Mouse (Mus musculus): Measurements from ENCODE around the gene Sap30. TPM values are rescaled to one million over a fixed set of nuclear protein-coding genes. Genes with fewer than 3 reads are reported as not detected.
A peak's percentile ranks its signal among the peaks of the same experiment; 100 is the strongest.
"Not testable (repeated sequence)": the region's sequence is repeated elsewhere in the genome, so short reads cannot be mapped to it uniquely, and the experiment has no call there.

The Sap30 gene
- total RNA-seq, 2 experiments from 2014 or later = 34.0 to 37.4 TPM

DNA sequence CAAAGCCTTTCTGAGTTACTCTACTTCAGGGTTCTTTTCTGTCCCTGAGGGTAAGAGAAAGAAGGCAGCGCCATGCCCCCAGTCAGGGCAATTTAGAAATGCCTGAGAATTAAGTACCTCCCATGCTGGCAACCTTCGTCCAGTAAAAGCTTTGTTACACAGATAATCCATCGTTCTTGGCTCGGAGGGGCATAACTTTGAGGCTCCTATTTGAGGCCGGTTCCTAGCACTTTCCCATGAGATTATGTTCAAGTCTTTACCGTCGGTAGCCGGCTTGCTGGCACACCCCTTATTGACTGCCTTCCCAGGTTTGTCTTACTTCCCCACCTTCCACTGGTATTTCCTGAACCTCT, 10.8 kb upstream of the Sap30 start:
- no peak for DNase-seq

DNA sequence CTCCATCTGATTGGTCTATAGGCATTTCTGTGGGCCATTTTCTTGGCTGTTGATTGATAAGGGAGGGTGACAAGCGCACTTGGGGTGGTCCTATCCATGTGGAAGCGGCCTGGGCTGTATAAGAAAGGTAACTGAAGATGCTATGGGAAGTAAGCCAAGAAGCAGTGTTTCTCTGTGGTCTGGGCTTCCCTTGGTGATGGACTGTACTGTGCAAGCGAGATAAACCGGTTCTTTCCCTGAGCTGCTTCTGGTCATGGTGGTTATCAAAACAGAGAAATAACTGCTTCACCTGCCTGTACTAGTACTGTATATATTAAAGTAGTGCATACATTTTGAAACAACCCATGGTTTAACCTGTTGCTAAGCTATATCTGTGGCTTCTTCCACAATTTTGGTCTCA, 4.2 kb upstream of the Sap30 start:
- DNase-seq = no peak

DNA sequence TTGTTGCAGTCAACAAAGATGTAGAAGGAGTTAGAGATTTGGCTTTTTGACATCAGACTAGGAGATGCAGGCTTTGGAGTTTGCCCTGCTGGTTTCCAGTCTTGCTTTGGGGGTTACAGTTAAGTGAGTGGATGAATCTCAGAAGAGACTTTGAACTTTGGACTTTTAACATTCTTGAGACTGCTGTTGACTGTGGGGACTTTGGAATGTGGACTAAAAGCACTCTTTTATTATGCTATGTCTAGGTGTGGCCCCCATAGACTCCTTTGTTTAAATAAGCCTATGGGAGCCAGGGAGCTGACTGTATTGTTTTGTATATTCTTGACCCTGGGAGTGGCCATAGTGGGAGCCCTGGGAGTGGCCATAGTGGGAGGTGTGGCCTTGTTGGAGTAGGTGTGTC, 2.2 kb upstream of the Sap30 start:
- no peak for DNase-seq

DNA sequence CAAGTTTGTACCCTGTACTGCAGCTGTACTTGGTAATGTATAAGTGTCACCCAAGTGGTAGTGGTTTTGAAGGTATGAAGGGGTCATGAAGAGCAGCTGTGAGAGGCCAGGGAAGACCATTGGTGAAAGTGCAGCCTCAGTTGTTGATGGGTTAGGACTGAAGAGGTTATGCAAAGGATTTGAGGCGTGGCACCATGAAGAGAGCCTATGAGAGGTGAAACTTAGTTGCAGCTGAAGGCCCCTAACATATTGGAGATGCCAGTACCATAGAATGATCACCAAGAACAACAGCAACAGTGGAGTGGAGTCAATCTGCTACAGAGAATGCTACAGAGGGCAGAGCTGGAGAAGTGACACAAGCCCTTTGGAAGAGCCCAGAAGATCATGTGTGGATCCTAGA, 1.7 kb upstream of the Sap30 start:
- DNase-seq = no peak

DNA sequence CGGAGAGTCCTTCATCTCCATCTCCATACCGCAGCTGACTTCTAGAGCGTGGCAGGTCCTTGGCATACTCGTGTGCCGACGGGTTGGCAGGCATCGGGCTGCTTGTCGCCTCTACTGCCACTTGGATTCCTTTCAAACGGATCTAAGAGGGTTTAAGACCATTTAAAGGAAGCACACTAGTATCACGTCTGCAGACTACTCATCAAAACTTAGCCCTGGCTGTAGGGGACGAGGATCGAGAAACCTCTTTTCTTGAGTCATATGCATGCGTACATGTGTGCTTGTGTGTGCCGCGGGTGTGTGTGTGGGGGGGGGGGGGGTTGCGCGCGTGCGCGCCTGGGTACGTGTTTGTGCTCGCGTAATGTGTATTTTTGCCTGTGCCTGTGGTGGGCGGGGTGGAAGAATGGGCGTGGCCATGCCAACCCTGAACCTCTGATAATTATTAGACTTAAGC, 679 bp upstream of the Sap30 start:
- peak; percentile 68 for DNase-seq

DNA sequence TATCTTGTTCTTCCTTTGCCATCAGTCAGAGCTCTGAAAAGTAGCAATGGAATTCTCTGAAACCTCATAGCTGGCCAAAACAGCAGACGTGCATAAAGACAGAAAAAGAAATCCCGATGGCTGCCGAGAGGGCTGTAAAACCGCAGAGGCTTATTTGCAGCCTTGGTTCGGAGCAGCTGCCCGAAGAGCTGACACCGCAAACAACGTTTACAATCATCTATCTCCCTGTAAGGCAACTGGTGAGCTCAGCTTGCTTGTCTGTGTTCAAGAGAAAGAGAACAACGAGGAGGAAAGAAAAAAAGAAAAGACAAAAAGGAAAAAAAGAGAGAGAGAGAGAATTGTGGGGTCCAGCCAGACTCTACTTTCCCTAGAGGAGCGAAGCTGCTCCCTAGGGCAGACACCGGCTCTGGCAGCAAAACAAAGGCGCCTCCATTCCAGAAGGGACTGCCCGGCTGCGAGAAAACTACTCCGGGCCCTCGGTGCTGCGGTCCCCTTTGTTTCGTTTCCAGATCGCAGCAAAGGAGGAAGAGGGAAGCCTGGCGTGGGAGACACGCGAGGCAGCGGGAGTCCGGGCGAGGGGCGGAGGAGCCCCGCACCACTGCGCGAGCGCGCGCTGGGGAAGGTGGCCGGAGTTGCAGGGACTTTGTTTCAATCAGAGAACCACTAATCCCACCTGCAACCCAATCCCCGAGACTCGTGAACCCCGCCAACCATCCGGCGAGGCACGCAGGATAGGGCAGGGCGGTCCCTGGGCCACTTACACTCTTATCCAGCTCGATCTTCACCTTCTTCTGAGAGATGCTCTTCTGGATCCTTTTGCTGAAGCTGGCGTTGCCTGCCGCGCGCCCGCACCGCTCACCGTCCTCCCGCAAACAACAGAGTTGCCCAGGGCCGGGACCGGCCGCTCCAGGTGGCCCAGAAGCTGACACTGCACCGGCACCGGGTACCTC, 894 bp downstream of the Sap30 start:
- DNase-seq = peak; percentile 52

DNA sequence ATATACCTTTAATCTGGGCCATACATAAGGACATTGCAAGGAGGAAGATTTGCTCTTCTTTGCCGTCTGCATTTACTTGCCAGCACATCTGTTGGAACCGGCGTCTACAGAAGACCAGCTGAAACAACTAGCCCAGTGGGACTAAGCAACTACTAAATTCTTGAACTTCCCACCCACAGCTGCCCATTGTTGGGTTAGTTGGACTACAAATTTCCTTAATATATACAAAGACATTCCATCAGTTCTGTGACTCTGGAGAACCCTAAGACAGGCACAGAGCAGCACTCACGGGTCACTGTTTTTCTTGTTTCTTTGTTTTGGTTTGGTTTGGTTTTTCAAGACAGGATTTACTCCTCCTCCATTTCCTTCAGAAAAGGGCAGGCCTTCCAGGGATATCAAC, 7.1 kb downstream of the Sap30 start:
- DNase-seq = no peak

DNA sequence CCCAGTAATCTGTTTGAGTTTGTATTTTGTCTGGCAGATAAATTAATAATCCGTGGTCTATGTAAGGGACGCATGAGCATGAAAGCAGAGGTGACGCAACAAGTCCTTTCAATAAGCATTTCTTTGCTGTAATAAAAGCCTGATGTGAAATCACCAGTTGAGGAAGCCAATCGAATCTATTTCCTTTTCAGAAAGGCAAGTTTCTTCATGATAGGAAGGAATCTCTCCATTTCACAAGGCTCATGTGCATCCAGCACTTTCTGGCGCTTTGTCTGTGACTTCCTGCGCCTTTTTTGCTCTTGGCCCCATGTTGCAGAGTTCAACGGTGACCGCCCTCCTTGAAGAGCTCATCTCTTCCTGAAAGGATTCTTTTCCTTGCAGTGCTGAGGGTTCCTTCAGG, 8.0 kb downstream of the Sap30 start:
- DNase-seq = no peak

DNA sequence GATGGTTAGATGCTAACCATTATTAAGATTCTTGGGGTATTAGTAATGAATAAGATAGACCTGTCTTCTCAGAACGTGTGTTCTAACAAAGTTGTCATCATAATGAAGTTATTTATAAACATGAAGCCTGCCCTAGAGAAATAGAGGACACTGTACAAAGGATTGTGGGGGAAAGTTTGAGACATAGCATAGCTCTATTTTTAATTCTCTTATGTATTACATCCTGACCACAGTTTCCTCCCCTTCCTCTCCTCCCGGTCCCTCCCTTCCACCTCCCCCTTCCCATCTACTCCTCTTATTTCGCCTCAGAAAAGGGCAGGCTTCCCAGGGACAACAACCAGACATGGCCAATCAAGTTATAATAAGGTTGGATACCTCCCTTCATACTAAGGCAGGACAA, 9.3 kb downstream of the Sap30 start:
- DNase-seq = peak; percentile 18

DNA sequence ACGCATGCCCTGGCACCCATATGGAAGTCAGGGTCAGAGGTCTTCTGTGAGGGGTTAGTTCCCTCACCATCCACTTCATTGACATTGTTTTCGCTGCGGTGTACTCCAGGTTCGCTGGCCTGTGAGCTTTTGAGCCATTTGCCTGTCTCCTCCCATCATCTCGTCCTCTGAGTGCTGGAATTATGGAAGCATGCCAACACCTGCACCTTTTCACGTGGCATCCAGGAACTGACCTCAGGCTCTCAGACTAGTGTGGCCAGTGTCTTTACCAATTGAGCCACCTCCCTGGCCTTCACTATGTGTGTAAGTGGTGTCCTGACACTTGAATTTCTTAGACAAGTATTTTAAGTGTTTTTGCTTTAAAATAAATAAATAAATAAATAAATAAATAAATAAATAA, 13.9 kb downstream of the Sap30 start:
- no peak for DNase-seq

DNA sequence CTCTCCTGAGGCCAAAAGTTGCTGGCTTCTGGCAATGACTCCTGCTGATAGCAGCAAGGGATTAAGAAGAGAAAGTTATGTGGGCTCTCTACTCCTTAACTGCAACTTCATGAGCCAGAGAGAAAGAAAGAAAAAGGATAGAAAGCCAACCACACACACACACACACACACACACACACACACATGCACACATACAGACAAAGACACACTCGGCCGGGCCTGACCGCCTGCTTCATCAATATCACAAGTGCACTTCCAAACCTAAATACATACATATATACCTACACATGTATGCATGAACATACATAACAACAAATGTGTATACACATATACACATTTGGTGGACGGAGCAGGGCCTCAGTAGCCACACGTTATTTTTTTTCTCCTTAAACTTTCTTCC, 16.8 kb downstream of the Sap30 start:
- DNase-seq = no peak

DNA sequence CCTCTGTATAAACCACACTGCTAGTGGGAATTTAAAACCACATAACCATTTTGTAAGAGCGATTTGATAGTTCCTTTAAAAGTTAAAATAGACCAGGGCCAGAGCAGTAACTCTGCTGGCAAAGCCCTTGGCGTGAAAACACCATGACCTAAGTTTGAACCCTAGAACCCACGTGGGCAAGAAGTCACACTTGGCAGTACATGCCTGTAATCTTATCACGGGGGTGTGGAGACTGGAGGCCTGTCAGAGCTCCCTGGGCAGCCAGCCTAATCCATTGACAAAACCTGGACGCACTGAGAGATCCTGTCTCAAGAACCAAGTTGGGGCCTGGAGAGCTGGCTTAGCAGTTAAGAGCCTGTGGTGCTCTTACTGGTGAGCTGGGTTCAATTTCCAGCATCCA, 19.0 kb downstream of the Sap30 start:
- DNase-seq = peak; percentile 88

DNA sequence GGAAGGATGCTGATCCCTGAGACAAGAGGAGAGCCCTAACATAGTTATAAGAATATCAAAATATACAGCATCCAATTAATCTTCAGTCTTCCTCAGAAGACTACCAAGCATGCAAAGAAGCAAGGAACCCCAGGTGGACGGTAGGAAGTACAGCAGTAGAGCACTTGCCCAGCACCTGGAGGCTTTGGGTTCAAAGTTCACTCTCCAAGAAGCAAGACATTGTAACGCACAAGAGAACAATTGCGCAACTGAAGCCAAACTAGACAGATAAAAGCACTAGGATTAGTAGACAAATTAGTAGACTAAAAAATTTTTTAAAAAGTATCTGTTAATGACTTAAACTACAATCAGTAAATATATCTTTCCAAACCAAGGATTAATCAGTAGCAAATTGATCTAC, 23.9 kb downstream of the Sap30 start:
- DNase-seq = no peak

DNA sequence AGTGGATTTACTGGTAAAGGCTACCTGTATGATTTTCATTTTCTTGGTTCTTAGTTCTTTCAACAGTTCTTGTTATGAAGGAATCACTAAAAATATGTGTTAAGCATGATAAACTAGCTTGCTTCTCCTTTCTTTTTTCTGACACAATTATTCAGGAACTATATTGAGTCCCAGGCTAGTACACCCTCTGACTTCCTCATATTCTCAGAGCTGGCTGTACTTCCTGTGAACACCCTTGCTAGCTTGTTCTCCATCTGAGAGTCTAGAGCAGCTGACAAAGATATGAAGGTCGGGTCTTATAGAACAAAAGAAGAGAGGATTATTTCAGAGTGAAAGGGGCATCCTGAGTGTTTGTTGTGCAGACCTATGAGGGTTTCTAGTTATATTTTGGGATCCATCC, 24.8 kb downstream of the Sap30 start:
- DNase-seq = no peak

DNA sequence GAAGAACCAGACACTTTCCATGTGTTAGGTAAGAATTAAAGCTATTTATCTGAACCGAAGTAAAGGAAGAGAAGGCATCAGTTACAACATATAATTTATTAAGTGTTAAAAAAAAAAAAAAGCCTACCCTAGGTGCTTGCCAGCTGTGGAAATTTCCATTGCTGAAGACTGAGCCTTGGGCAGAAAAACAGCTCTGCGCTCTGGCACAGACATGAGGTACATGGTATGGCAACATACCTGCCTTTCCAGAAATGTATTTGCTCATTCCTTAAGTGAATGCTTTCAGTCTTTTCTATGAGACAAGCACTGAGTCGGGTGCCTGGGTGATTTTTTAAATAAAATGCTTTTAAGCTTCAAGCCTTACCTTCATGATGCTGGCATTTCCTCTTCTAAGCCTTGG, 29.7 kb downstream of the Sap30 start:
- no peak for DNase-seq

DNA sequence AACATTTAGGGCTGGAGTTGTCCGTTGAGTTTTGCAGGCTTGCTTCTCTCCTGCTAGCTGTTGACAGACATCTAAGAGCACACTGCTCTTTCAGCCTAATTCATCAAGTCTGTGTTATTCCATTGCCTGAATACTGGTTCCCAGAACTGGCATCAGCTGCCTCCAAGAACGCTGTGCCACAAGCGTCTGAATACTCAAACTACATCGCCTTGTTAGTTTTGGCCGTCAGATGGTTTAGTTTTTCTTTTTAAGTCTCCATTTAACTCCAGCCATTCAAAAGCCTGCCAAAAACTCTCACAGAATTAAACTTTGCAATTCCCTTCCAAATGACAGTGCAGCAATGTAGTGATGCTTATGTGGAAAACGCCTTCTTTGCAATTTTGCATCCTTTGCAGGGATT, 30.5 kb downstream of the Sap30 start:
- no peak for DNase-seq

DNA sequence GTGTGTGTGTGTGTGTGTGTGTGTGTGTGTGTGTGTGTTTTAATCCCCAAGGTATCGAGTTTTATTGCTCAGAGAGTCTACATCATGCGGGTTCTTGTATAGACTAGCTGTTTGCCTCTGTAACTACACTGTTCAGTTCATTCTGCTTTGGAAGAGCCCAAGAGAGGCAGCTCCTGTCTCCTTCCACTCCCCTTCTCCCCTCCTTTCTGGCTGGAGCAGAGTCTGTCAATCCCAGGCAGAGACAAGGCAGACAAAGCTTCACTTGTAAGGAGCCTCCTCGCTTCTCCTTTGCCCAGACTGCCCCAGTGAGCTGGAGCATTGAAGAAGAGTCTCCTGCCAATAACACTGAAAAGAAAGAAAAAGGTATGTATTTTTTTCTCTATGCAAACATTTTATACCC, 31.9 kb downstream of the Sap30 start, which contains the start of gene Scrg1:
Gene Scrg1, plus strand, starts transcription at position 159 of the 400 bp plus-strand sequence.
- DNase-seq = no peak

DNA sequence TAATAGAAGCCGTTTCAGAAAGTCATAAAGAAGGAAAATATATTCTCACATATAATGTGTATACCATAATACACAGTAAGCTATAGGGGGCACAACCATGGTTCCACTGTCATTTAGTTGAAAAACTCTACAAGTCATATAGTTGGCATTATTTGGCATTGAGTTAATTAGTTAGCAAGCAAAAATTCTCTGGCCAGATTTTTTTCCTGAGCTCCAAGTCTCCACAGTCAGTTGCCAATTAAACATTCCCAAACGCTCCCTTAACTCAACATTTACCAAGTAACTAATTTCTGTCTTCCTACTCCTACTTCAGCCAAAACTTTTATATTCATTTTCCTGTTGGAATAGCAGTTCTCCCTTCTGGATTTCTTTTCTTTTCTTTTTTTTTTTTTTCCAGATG, 34.3 kb downstream of the Sap30 start:
- DNase-seq = no peak

DNA sequence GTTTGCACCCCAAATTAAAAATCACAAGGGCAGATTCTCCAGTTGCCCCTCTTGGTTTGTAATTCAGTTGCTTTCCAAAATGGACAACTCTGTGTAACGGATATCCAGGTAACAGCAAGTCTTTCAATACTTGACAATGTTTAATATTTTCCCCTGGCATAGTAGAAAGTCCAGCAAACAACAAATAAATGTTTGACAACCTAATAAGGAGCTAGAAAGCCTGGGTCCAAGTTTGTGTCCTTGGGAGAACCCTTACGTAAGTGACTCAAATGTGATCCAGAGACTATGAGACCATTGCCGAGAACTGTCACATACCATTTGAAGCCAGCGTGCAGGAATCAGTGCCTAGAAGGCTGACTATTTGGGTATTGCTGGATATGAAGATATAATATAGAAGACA, 35.8 kb downstream of the Sap30 start:
- no peak for DNase-seq

DNA sequence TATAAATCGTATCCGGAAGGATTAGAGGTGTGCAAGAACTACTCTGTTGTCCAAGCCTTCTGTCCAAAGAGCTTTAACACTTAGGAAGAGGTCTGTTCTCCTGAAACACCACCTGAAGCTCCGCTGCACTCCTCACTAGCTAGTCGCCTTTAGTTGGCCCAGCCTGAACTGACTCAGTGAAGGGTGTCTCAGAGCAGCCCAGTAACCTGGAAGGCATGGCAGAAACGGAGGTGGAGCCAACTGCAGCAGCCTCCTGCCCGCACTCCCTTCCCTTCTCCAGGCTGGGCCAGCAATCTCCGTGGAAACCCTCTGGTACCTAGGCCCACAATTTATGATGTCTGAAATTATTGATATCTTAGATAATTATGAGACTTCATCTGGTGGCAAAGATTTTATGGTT, 36.9 kb downstream of the Sap30 start:
- DNase-seq = no peak

DNA sequence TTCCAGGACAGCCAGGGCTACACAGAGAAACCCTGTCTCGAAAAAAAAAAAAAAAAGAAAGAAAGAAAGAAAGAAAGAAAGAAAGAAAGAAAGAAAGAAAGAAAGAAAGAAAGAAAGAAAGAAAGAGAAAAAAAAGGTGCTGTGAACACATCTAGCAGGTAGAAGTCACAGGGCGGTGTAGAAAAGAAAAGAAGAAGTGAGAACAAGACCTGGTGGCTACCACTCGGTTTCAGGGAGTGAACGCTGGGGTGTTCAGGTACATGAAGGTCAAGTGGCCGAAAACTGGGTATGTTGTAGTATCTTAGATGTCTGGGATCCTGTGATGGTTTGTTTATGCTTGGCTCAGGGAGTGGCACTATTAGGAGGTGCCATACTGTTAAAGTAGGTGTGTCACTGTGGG, 41.8 kb downstream of the Sap30 start:
- DNase-seq = not testable (repeated sequence)

DNA sequence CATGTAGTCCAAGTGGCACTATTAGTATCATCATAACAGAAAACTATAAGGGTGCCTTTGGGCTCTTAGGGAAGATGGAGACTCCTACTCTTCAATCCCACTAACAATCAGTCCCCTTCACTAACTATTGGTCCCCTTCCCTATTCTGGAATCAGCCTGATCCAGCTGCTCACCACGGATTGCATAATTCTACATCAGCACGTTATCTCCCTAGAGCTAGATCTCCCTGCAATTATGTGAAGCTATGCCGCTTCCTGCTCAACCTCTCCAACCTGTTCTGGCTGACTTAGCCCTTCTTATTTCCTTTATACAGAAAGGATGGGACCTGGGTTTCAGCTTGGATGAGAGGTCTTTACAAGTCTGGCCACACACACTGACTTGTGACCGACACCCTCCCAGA, 44.4 kb downstream of the Sap30 start:
- no peak for DNase-seq

DNA sequence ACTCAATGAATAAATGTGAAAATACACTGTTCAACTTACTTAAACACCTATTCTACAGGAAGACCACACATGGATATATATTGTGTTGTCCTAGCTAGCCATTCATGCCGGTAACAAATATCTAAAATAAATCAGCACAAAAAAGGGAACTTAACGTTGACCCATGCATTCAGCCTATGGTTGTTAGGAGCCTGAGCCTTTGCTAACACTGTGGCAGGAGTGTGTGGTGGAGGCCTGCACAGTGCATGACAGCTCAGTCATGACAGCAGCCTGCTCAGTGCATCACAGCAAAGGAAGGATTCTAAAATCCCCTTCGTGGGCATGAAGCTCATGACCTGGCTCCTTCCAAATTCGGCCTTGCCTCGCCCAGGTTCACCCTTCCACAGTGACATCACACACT, 46.1 kb downstream of the Sap30 start:
- DNase-seq = no peak

DNA sequence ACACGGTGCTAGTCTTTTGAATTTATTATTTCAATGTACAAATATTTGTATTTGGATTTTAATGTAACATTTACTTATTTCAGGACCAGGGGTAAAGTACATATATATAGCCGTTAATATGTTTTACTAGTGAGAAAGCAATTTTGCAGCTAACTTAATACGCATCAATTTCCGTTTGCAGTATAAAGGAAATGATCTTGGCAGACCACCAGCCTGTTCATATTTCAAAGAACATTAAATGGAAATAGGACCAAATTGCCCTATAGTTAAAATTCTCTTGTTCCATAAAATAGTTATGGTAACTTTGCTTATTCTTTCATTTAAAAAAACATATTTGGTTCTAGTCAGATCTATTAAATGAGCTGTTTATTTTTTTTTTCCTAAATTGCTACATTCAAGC, 46.5 kb downstream of the Sap30 start:
- no peak for DNase-seq

DNA sequence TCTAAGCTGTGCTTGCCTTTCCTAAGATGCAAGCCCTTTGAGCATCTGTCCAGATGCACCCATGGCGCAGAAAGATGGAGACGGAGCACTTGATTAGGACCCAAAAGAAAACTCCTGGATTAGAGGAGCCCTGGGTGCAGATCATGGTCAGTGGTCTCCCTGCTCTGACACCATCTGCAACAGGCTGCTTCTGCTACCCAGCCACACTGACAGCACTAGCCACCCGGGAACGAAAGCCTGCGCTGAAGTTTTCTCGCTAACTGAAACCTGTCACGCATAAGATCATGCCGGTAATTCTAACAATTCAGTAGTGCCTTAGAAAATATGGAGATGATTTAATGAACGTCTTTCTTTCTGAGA, 51.2 kb downstream of the Sap30 start:
- DNase-seq = no peak
